Mouse (Mus musculus) brown adipose tissue, adult 24 weeks (tissue): Measurements from ENCODE around the gene Clstn3. TPM values are rescaled to one million over a fixed set of nuclear protein-coding genes. Genes with fewer than 3 reads are reported as not detected.
"Not testable (repeated sequence)": the region's sequence is repeated elsewhere in the genome, so short reads cannot be mapped to it uniquely, and the experiment has no call there.

Experiments used
- H3K27ac ChIP-seq: fragments of 200-500 bp; replicated peaks from 2 replicates; pipeline ENCODE4 v1.5.1; 2012; ENCODE audit warnings: low read depth, mild to moderate bottlenecking, low read length
- H3K4me1 ChIP-seq: fragments of 200-500 bp; 2 replicates; pipeline ENCODE4 v1.6.1; 2012; ENCODE audit warnings: low read length, mixed read lengths; ENCODE audit not compliant: control insufficient read depth, insufficient read depth, insufficient read length
- H3K4me3 ChIP-seq: fragments of 200-500 bp; 2 replicates; pipeline ENCODE4 v1.5.1; 2012; ENCODE audit warnings: low read depth, mild to moderate bottlenecking, low read length, moderate library complexity; ENCODE audit not compliant: insufficient read depth
- polyA plus RNA-seq: library from polyadenylated mRNA; stranded (reverse); fragments of >200 nt; gene quantifications from 2 replicates; pipeline ENCODE4 v1.2.4, GENCODE M21; 2012; ENCODE audit not compliant: missing spikeins, insufficient read depth, insufficient read length

The Clstn3 gene
- polyA plus RNA-seq, result 269 and 304 TPM in 2 replicates

DNA sequence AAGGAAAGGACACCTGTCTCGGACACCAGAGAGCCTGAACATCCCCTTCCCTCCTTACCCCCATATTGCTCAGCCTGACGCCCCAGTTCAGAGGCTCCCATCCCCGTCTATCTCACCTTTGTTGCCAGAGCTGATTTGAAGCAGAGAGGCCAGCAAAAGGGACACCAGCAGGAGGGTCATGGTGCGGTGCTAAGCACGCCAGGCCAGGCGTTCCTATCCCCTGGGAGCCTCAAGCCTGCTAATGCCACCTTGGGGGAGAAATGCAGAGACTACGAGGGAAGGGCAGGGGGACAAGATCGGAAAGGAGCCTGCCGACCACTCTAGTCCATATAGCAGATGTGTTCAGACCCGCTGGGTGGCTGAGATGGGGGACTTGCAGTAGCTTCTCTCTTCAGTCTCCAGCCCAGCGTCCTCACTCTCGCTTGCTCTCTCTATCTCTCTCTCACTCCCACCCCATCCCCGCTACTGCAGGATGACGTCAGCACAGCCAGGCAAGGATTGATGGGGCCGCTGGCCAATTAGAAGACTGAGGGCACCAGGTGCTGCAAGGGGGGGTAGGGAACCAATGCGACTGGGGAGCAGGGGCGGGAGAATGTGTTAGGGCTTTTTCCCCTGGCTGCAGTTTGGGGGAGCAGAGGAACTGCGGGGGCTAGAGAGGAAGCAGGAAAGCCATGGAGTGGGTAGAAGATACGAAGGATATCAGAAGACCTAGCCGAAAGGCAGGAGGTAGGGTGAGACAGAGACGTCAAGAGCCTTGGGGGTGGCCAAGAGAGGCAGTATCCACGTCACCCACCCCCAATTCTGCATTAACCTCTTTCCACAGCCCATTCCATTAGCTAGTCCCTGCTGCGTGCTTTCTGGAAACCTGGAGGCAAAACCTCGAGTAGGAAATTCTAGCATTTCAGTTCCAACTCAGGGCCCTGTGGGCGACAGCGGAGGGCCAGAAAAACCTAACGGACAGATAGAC, at the start of gene Clstn3:
Clstn3 (minus strand) TSS at position 490 of the 967 bp plus-strand sequence.
- no peaks in the 10 kb centered on the region for H3K4me1 ChIP-seq
- no peak within 1 kb of the TSS for H3K27ac ChIP-seq
- no peak within 1 kb of the TSS for H3K4me3 ChIP-seq

DNA sequence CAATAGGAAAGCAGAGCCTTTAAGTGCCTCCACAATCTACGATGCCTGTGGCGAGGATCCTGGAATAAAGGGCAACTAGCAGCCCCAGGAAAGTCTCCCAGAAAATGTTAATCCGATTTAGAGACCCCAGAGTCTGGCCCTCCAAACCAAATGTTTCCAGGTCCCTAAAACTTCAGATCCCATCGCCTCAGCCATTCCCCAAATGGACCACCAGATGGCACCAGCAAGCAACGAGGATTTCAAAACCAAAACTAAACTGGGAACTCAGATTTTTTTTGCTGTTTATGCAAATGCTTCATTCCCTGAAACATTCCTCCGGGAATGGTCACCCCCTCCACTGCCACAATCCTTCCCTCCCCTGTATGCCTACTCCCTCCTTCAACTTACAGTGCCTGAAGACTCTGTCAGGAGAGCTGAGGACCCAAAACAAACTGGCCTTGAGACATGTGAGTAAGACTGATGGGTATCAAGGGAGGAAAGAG, 47.8 kb upstream of the Clstn3 start, which contains the start of gene C1ra:
C1ra (plus strand) TSS at position 51 of the 482 bp plus-strand sequence.
- no peak within 1 kb of the TSS for H3K27ac ChIP-seq
- no peaks in the 10 kb centered on the region for H3K4me1 ChIP-seq
- peak within 1 kb of the TSS; percentile 70 for H3K4me3 ChIP-seq

DNA sequence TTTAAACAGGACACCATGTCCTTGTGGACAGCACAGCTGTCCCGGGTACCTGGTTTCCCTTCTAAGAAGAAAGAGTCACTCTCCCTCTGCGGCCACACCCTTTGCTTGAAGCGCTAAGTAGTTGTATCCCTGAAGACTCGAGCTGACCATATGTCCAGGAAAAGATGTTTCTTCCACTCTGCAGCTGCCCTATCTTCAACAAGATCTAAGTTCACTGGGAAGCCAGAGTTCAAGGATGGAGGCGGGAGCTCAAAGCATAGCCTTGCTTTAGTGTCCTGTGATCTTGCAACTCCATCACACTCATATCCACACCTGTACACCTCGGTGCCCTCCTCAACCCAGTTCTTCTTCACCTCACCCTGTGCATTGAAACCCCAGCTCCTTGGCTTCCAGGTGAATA, 47.3 kb upstream of the Clstn3 start:
- Histone ChIP-seq H3K4me1 (no peaks in the 10 kb centered on the region), H3K4me3 (no peak overlapping the region), H3K27ac (no peak overlapping the region)

DNA sequence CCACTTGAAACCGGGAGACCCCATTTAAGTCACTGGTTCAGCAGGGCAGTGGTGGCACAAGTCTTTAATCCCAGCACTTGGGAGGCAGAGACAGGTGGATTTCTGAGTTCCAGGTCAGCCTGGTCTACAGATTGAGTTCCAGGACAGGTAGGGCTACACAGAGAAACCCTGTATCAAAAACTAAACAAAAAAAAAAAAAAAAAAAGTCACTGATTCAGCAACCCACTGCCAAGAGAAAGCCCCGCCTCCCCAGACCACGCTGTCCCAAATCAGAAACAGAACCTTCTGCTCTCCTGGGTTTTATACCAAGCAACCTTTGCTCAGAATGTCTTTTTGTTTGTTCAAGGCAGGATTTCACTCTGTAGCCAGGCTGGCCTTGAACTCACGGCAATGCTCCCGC, 44.6 kb upstream of the Clstn3 start:
- not testable (repeated sequence) for H3K4me1 ChIP-seq, H3K27ac ChIP-seq, H3K4me3 ChIP-seq

DNA sequence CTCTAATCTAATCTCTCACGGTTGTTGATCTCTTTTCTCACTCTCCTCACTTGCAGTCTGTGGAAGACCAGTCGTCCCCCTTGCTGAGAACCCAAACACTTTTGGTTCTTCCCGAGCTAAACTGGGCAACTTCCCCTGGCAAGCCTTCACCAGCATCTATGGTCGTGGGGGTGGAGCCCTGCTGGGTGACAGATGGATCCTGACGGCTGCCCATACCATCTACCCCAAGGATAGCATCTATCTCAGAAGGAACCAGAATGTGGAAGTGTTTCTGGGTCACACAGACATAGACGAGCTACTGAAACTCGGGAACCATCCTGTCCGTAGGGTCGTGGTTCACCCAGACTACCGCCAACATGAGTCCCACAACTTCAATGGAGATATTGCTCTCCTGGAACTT, 43.7 kb upstream of the Clstn3 start:
- Histone ChIP-seq H3K27ac (no peak overlapping the region), H3K4me3 (no peak overlapping the region), H3K4me1 (no peaks in the 10 kb centered on the region)

DNA sequence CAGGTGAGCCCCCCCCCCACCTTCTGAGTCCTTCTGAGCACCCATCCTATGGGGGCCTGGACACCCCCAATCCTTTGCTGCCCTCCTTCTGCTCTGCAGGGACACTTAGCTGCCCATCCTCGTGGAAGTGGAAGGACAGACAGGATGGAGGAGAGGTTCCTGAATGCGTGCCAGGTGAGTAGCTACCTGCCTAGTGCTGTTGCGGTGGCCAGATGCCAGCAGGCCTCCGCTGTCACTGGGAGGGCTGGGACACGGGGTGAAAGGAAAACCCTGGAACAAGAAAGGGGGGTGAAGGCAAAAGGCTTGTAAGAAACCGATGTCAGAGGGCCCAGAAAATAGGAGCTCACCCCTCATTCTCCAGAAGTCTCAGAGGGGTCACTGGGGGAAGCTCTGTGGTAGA, 42.4 kb upstream of the Clstn3 start:
- Histone ChIP-seq H3K4me1 (no peaks in the 10 kb centered on the region), H3K27ac (no peak overlapping the region), H3K4me3 (no peak overlapping the region)

DNA sequence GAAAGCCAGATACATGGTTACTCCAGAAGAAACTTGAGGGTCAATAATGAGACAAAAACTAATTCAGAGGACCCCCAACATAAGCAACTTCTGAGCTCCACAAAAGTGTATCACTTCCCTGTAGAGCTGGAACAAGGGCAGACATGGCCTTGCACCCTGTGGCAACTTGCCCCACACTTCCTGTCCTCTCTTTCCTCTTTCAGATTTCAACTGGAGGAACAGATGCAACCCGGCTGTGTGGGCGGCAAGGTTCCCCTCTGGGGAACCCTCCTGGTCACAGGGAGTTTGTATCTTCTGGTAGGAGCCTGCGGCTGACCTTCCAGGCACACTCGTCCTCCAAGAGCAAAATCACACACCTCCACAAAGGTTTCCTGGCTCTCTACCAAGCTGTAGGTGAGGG, 40.4 kb upstream of the Clstn3 start:
- no peaks in the 10 kb centered on the region for H3K4me1 ChIP-seq
- H3K27ac ChIP-seq, result no peak overlapping the region

DNA sequence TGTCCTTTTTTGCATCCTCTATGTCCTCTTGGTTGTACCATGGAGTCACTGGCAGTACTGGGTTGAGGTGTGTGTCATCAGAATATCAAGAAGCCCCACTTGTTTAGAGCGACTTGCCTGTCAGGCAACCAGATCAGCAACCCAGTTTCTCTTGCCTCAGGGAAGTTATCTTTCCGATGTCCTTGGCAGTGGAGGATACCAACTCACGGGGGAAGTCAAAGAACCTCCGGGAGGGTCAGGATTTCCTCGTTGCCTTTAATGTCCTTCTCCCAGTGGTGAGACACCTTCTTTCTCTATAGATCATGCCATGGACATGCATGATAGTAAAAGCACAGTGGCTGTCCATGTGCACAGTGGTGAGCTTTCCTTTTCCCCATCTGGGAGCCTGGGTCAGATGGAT, 37.4 kb upstream of the Clstn3 start:
- Histone ChIP-seq H3K4me1 (no peaks in the 10 kb centered on the region), H3K4me3 (no peak overlapping the region), H3K27ac (no peak overlapping the region)

More for the DNA sequence above, 40.4 kb upstream of the Clstn3 start:
- no peak overlapping the region for H3K4me3 ChIP-seq

DNA sequence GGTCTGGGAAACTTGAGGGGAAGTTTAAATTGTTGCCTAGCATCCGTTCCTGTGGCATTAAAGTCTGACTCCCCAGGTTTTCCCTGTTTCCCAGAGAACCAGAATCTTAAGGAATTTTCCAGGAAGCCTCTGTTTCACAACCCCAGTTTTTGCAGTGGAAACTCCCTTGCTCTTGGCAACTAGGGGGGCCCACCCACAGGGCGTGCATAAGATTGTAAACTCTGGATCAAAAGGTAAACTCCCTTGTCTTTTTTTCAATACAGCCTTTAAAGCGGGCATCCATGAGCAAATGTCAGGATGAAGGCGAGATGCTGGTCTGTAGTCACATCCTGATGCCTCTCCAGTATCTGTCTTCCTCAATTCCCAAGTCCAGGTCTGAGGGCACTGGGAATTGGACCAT, 36.9 kb upstream of the Clstn3 start:
- Histone ChIP-seq H3K4me3 (no peak overlapping the region), H3K4me1 (no peaks in the 10 kb centered on the region), H3K27ac (no peak overlapping the region)

DNA sequence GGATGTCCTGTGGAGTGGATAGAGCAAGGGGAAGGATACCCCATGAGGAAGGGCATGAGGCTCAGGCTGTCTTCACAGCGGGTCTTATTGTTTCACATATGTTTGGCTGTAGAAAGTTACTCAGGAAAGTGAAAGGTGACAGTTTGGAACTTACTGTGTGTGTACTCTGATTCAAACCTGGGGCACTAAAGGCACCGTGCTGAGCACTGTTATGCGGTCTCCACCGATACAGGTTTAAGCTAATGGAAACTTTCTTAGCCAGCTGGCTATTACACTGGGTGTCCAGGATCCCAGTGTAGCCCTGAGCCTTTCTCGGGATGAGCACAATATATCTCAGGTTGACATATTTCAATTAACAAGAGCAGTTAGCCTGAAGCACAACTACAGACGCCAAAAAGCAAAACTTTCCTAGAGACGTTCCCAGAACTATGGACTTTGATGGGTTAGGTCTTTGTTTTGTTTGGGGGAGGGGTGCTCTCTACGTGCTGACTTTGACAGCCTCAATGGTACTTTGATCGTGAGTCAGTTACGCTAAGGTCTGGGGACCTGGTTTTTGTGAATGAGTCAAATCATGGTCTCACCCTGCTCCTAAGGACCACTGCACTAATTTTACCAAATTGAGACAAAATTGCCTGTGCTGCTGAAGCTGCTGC, 35.4 kb upstream of the Clstn3 start:
- Histone ChIP-seq H3K4me1 (no peaks in the 10 kb centered on the region), H3K27ac (no peak overlapping the region), H3K4me3 (no peak overlapping the region)

DNA sequence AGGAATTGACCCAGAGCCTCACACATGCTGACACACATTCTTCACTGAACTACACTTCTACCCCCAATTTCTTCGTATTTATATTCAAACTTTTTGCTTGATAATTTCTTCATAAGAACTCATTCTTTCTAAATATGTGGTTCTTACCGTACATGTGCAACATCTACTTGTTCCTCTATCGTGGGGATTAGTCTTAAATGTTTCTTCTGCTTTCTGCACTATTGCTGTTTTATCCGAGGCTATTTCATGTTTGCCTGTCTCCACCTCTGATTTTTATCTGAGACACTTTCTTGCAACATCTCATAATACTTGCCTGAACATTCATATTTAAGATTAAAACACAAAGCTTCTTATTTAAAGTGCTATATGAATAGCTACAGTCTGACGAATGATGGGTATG, 31.5 kb upstream of the Clstn3 start:
- Histone ChIP-seq H3K4me3 (no peak overlapping the region), H3K4me1 (peaks cover 6% of the 10 kb centered on the region), H3K27ac (no peak overlapping the region)

DNA sequence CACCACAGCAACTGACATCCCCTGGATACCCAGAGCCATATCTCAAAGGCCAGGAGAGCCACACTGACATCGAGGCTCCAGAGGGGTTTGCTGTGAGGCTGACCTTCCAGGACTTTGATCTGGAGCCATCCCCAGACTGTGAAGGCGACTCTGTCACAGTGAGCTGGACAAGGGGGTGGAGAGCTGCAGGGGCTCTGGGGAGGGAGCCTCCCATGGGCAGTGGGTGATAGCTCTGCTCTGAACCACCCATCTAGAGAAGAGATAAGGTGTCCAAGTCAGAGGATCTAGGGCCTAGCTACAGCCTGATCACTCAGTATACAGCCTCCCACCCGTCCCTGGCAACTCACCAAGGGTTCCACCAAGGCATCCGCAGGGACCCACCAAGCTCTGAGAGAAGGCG, 29.3 kb upstream of the Clstn3 start:
- peak overlapping the region; percentile 84 for H3K27ac ChIP-seq
- peak overlapping the region; percentile 15; the same call in 1 of the 2 replicates for H3K4me3 ChIP-seq
- peaks cover 6% of the 10 kb centered on the region for H3K4me1 ChIP-seq

DNA sequence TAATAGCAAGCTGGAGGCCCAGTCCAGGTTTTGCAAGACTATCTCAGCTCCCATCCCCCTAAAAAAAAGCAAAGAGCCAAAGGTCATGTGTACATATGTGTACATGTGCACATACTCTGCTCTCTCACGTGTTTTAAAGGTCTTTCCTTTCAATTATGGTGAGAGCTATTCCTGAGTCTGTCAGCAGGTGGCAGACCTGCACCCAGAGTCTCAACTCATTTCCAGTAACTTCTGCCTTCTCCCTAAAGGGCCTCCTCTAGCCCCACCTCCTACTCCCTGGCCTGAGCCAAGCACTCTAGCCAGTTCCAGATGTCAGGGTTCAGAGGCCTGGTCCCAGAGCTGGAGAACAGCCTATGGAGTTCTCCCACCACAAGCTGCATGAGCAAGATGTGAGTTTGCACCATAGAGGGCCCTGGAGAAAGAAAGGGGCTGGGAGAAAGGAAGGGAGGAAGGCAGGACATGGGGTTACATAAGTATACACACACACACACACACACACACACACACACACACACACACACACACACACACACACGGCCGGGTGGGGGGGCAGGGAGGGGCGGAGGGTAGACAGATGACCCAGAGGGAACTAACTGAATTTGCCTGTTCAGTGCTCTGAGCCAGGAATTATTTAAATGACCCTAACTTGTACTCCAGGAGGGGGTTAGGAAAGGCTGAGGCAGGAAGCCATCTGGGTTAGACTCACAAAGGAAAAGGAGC, 28.4 kb upstream of the Clstn3 start, which contains the start of gene C1rl:
C1rl (plus strand) TSS at position 272 of the 720 bp plus-strand sequence.
- Histone ChIP-seq H3K4me1 (peaks cover 6% of the 10 kb centered on the region), H3K27ac (peak within 1 kb of the TSS; percentile 88), H3K4me3 (peak within 1 kb of the TSS; percentile 30; the same call in 1 of the 2 replicates)

DNA sequence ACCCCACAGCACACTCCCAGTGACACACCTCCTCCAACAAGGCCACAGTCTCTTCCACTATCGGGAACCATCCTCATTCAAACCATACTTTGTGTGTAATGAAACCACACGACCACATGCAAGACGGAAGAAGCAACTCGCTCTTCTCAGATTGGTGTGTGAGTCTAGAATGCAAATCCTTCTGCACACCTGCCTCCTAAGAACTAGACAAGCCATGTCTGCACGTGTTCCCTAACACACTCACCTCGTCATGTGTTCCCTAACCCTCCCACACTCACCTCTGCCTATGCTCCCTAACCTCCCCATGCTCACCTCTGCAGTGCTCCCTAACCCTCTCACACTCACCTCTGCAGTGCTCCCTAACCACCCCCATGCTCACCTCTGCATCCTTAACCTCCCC, 26.8 kb upstream of the Clstn3 start:
- no peak overlapping the region for H3K27ac ChIP-seq
- peaks cover 6% of the 10 kb centered on the region for H3K4me1 ChIP-seq
- H3K4me3 ChIP-seq, result no peak overlapping the region

DNA sequence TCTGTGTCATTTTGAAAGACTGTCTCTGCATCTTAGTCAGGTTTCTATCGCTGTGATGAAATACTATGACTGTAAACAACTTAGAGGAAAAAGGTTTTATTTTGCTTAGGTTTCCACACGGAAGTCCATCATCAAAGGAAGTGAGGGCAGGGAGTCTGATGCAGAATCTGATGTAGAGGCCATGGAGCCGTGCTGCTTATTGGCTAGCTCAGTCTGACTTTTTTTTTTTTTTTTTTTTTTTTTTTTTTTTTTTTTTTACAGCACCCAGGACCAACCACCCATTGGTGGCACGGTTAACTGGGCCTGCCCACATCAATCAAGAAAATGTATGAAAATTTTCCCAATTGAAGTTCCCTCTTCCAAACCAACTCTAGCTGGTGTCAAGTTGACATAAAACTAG, 24.4 kb upstream of the Clstn3 start:
- Histone ChIP-seq H3K27ac (no peak overlapping the region), H3K4me1 (peaks cover 5% of the 10 kb centered on the region)

More for the DNA sequence above, 24.4 kb upstream of the Clstn3 start:
- H3K4me3 ChIP-seq, result no peak overlapping the region
